Mouse (Mus musculus) midbrain, postnatal 0 days (tissue): ENCODE data around the gene Fmnl1. TPM values are rescaled to one million over a fixed set of nuclear protein-coding genes. Genes with fewer than 3 reads are reported as not detected.

Experiments used
- ATAC-seq: fragments of 200-750 bp; cut with Nextera tagmentation; 2 replicates; pipeline ENCODE4 v1.8.0; 2017; ENCODE audit warnings: moderate number of reproducible peaks, mild to moderate bottlenecking, moderate TSS enrichment, moderate library complexity; ENCODE audit not compliant: low FRiP score
- DNase-seq: peaks from one replicate; pipeline ENCODE4 v3.0.0-alpha.2; 2015; ENCODE audit warnings: low spot score
- H3K27ac ChIP-seq: fragments of 300-500 bp; sonication (generic); 2 replicates; pipeline ENCODE4 v1.5.1; 2014; ENCODE audit warnings: low read depth, mild to moderate bottlenecking, low read length, mixed read lengths
- H3K27me3 ChIP-seq: fragments of 300-500 bp; sonication (generic); 2 replicates; pipeline ENCODE4 v1.6.1; 2014; ENCODE audit warnings: low read length, control low read depth, mixed read lengths; ENCODE audit not compliant: insufficient read depth
- H3K36me3 ChIP-seq: fragments of 300-500 bp; sonication (generic); 2 replicates; pipeline ENCODE4 v1.6.1; 2014; ENCODE audit warnings: low read length, control low read depth, mixed read lengths; ENCODE audit not compliant: insufficient read depth
- H3K4me1 ChIP-seq: fragments of 300-500 bp; sonication (generic); 2 replicates; pipeline ENCODE4 v1.6.1; 2014; ENCODE audit warnings: mild to moderate bottlenecking, control low read depth, antibody characterized with exemption, low read length, mixed read lengths; ENCODE audit not compliant: insufficient read depth
- H3K4me2 ChIP-seq: fragments of 300-500 bp; sonication (generic); 2 replicates; pipeline ENCODE4 v1.6.1; 2014; ENCODE audit warnings: low read depth, mild to moderate bottlenecking, low read length, mixed read lengths; ENCODE audit not compliant: poor library complexity, severe bottlenecking
- H3K4me3 ChIP-seq: fragments of 300-500 bp; sonication (generic); 2 replicates; pipeline ENCODE4 v1.5.1; 2014; ENCODE audit warnings: low read depth, mild to moderate bottlenecking, low read length, moderate library complexity
- H3K9ac ChIP-seq: fragments of 300-500 bp; sonication (generic); replicated peaks from 2 replicates; pipeline ENCODE4 v1.6.1; 2014; ENCODE audit warnings: mild to moderate bottlenecking, low read length, moderate library complexity, mixed read lengths; ENCODE audit not compliant: poor library complexity, severe bottlenecking
- H3K9me3 ChIP-seq: fragments of 300-500 bp; sonication (generic); 2 replicates; pipeline ENCODE4 v1.6.1; 2016; ENCODE audit warnings: low read length, control low read depth
- CTCF ChIP-seq: IDR thresholded peaks from 2 replicates; pipeline ENCODE4 v1.5.1; 2016; ENCODE audit warnings: antibody characterized with exemption, mild to moderate bottlenecking
- WGBS: fragments of 180-500 bp; shearing (Covaris S2); extraction: QIAGEN DNeasy Blood & Tissue Kit; methylation state at CpG from one replicate; pipeline ENCODE4 v1.1.7; 2014; 5-methylcytosine and 5-hydroxymethylcytosine counted together
- polyA plus RNA-seq: library from polyadenylated mRNA; unstranded; fragments of >200 nt; fragmentation: Nextera tagmentation; extraction: Ambion mirVana; gene quantifications from 2 replicates; pipeline ENCODE4 v1.2.1, GENCODE M21; 2015
- total RNA-seq: library from RNA; depleted of rRNA; stranded (reverse); fragments of >200 nt; gene quantifications from 2 replicates; pipeline ENCODE4 v1.2.3, GENCODE M21; 2014

Gene Fmnl1
- total and polyA plus RNA-seq, 2 experiments from 2014 or later: 9.5 to 14.3 TPM

GRCm38 (mm10) chr11:103141944-103142255 lies 29.0 kb upstream of the Fmnl1 start:
- Histone ChIP-seq H3K4me2 (0 out of 2 replicates have a peak overlapping the region, but pooled peaks have one; percentile 51), H3K4me1 (peaks cover 14% of the 10 kb centered on the region; the same call in 1 of the 2 replicates), H3K27me3 (no peaks in the 10 kb centered on the region), H3K4me3 (no peak overlapping the region), H3K36me3 (peaks cover 22% of the 10 kb centered on the region), H3K9me3 (no peaks in the 10 kb centered on the region), H3K27ac (peak overlapping the region; percentile 93), H3K9ac (0 out of 2 replicates have a peak overlapping the region, but pooled peaks have one; percentile 19)
- DNase-seq (peak; percentile 24), ATAC-seq (no peak)
- TF ChIP-seq CTCF: no peak
- WGBS: 30% methylated on average over 1 of the region's 1 CpGs

DNA sequence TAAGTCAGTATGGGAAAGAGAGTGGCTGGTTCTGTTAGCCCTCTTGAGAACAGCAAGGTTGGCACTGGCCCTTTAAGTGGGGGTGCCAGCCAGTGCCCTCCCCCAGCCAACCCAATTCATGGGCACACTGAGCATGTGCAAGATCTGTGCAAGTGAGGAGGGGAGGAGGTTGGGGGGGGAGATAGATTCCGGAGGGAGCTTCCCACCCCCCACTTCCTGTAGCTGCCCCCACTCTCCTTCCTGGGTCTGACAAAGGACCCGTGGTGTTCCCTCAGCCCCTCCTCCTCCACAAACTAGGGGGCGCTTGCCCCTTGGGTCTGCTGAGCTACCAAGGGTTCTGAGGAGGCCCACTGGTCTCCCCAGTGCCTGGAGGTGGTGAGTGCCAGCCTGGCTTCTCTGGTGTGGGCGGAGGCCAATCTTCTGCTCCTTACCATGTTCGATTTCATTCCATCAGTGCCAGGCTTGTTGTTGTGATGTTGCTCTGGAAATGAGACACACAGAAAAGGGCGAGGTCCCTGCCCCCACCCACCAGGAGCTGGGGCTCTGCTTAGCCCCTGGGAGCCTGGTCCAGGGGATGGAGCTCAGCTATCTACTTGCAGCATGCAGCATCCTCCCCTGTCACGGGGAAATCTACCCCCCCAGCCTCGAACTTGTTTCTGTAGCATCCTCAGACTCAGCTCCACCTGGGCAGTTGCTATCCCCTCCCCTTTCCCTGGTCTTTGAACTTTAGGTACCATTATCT lies 28.3 kb upstream of the Fmnl1 start:
- 19% methylated on average over 8 of the region's 8 CpGs for WGBS
- ATAC-seq (peak; percentile 93), DNase-seq (peak; percentile 94)
- peak overlapping the region; percentile 25 for H3K4me3 ChIP-seq
- no peaks in the 10 kb centered on the region for H3K9me3 ChIP-seq
- H3K9ac ChIP-seq: peak overlapping the region; percentile 57
- H3K36me3 ChIP-seq: peaks cover 22% of the 10 kb centered on the region
- no peaks in the 10 kb centered on the region for H3K27me3 ChIP-seq
- peak overlapping the region; percentile 93 for H3K27ac ChIP-seq
- peaks cover 14% of the 10 kb centered on the region; the same call in 1 of the 2 replicates for H3K4me1 ChIP-seq
- peak overlapping the region; percentile 51 for H3K4me2 ChIP-seq
- TF ChIP-seq CTCF: peak; percentile 60

GRCm38 (mm10) chr11:103144309-103145285 lies 26.3 kb upstream of the Fmnl1 start:
- Histone ChIP-seq H3K36me3 (peaks cover 8% of the 10 kb centered on the region; the same call in 1 of the 2 replicates), H3K4me3 (no peak overlapping the region), H3K4me2 (no peak overlapping the region), H3K27ac (no peak overlapping the region), H3K9ac (no peak overlapping the region), H3K27me3 (no peaks in the 10 kb centered on the region), H3K4me1 (peaks cover 14% of the 10 kb centered on the region; the same call in 1 of the 2 replicates), H3K9me3 (no peaks in the 10 kb centered on the region)
- 44% methylated on average over 12 of the region's 12 CpGs for WGBS
- ATAC-seq: no peak
- no peak for TF ChIP-seq CTCF
- DNase-seq: no peak

GRCm38 (mm10) chr11:103146386-103146785 lies 24.5 kb upstream of the Fmnl1 start:
- H3K4me3 ChIP-seq: no peak overlapping the region
- no peak overlapping the region for H3K9ac ChIP-seq
- H3K4me1 ChIP-seq: peaks cover 12% of the 10 kb centered on the region; the same call in 1 of the 2 replicates
- H3K27ac ChIP-seq: no peak overlapping the region
- no peak for TF ChIP-seq CTCF
- H3K27me3 ChIP-seq: no peaks in the 10 kb centered on the region
- ATAC-seq: no peak
- 88% methylated on average over 4 of the region's 4 CpGs for WGBS
- H3K4me2 ChIP-seq: no peak overlapping the region
- no peak for DNase-seq
- no peaks in the 10 kb centered on the region for H3K9me3 ChIP-seq
- no peaks in the 10 kb centered on the region for H3K36me3 ChIP-seq

- Histone ChIP-seq H3K4me3 (no peak overlapping the region), H3K4me2 (no peak overlapping the region), H3K36me3 (no peaks in the 10 kb centered on the region), H3K27ac (no peak overlapping the region), H3K9me3 (no peaks in the 10 kb centered on the region), H3K9ac (no peak overlapping the region), H3K4me1 (peaks cover 5% of the 10 kb centered on the region; the same call in 1 of the 2 replicates), H3K27me3 (no peaks in the 10 kb centered on the region)
- TF ChIP-seq CTCF: no peak
- WGBS: 69% methylated on average over 4 of the region's 4 CpGs
- no peak for DNase-seq
- ATAC-seq: no peak
Measured at GRCm38 (mm10) chr11:103147766-103148165, 23.1 kb upstream of the Fmnl1 start.
